Mouse (Mus musculus) hindbrain, embryonic 13.5 days (tissue): Measurements from ENCODE around the gene Kcnk5. TPM values are rescaled to one million over a fixed set of nuclear protein-coding genes. Genes with fewer than 3 reads are reported as not detected.

Source experiments
- ATAC-seq: fragments of 200-750 bp; cut with Nextera tagmentation; 2 replicates; pipeline ENCODE4 v1.8.0; 2017; ENCODE audit warnings: moderate TSS enrichment; ENCODE audit not compliant: low FRiP score
- H3K27ac ChIP-seq: fragments of 300-500 bp; sonication (generic); 2 replicates; pipeline ENCODE4 v1.5.1; 2015; ENCODE audit warnings: inconsistent platforms, mild to moderate bottlenecking, moderate library complexity
- H3K27me3 ChIP-seq: fragments of 300-500 bp; sonication (generic); 2 replicates; pipeline ENCODE4 v1.6.1; 2015; ENCODE audit warnings: mild to moderate bottlenecking, inconsistent platforms
- H3K36me3 ChIP-seq: fragments of 300-500 bp; sonication (generic); 2 replicates; pipeline ENCODE4 v1.6.1; 2015; ENCODE audit warnings: mild to moderate bottlenecking, inconsistent platforms
- H3K4me1 ChIP-seq: fragments of 300-500 bp; sonication (generic); replicated peaks from 2 replicates; pipeline ENCODE4 v1.6.1; 2015; ENCODE audit warnings: inconsistent platforms
- H3K4me2 ChIP-seq: fragments of 300-500 bp; sonication (generic); 2 replicates; pipeline ENCODE4 v1.6.1; 2015; ENCODE audit warnings: inconsistent platforms, mild to moderate bottlenecking, moderate library complexity
- H3K4me3 ChIP-seq: fragments of 300-500 bp; sonication (generic); 2 replicates; pipeline ENCODE4 v1.5.1; 2015; ENCODE audit warnings: mild to moderate bottlenecking, inconsistent platforms
- H3K9ac ChIP-seq: fragments of 300-500 bp; sonication (generic); 2 replicates; pipeline ENCODE4 v1.6.1; 2015; ENCODE audit warnings: mild to moderate bottlenecking, inconsistent platforms
- H3K9me3 ChIP-seq: fragments of 300-500 bp; sonication (generic); 2 replicates; pipeline ENCODE4 v1.6.1; 2016; ENCODE audit warnings: inconsistent platforms
- WGBS: fragments of 180-500 bp; shearing (Covaris S2); methylation state at CpG from one replicate; pipeline ENCODE4 v1.1.7; 2015; 5-methylcytosine and 5-hydroxymethylcytosine counted together
- polyA plus RNA-seq: library from polyadenylated mRNA; unstranded; fragments of >200 nt; fragmentation: Nextera tagmentation; extraction: Ambion mirVana; gene quantifications from 2 replicates; pipeline ENCODE4 v1.2.1, GENCODE M21; 2015

Kcnk5 gene
- polyA plus RNA-seq, 1 experiment from 2014 or later: 1.9 TPM

DNA sequence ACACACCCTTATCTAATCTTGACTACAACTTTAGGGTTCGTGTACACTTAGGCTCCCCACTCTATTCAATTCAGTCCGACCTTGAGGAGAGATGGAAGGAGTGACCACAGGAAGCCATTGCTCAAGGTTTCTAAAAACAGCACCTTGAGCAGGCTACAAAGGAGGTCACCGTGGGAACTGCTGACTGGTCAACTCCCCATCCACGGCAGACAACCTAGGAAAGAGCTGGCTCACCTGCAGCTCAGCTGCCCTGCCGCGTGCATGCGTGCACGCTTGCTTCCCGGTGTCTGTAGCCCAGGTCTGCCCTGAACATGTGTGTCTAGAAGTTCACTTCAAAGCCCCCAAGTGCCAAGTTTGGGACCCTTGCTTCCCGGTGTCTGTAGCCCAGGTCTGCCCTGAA is 24.0 kb downstream of the Kcnk5 start:
- Histone ChIP-seq H3K4me2 (no peak overlapping the region), H3K4me3 (no peak overlapping the region), H3K36me3 (no peaks in the 10 kb centered on the region), H3K9ac (no peak overlapping the region), H3K27me3 (no peaks in the 10 kb centered on the region), H3K9me3 (no peaks in the 10 kb centered on the region), H3K4me1 (peaks cover 7% of the 10 kb centered on the region), H3K27ac (no peak overlapping the region)
- 90% methylated on average over 10 of the region's 10 CpGs for WGBS
- no peak for ATAC-seq

- no peak for ATAC-seq
- Histone ChIP-seq H3K27me3 (no peaks in the 10 kb centered on the region), H3K4me1 (peaks cover 15% of the 10 kb centered on the region), H3K9me3 (no peaks in the 10 kb centered on the region), H3K4me2 (no peak overlapping the region), H3K9ac (no peak overlapping the region), H3K4me3 (no peak overlapping the region), H3K27ac (no peak overlapping the region), H3K36me3 (no peaks in the 10 kb centered on the region)
- 51% methylated on average over 10 of the region's 10 CpGs for WGBS
Observed at GRCm38 (mm10) chr14:20155718-20156117, 25.9 kb downstream of the Kcnk5 start.

- no peak for ATAC-seq
- 90% methylated on average over 4 of the region's 4 CpGs for whole genome bisulfite sequencing
- peaks cover 13% of the 10 kb centered on the region for H3K4me1 ChIP-seq
- H3K27me3 ChIP-seq: no peaks in the 10 kb centered on the region
- no peak overlapping the region for H3K4me2 ChIP-seq
- H3K27ac ChIP-seq: no peak overlapping the region
- H3K36me3 ChIP-seq: no peaks in the 10 kb centered on the region
- no peak overlapping the region for H3K4me3 ChIP-seq
- H3K9me3 ChIP-seq: no peaks in the 10 kb centered on the region
- no peak overlapping the region for H3K9ac ChIP-seq
Observed at GRCm38 (mm10) chr14:20154937-20155336, 26.7 kb downstream of the Kcnk5 start.

DNA sequence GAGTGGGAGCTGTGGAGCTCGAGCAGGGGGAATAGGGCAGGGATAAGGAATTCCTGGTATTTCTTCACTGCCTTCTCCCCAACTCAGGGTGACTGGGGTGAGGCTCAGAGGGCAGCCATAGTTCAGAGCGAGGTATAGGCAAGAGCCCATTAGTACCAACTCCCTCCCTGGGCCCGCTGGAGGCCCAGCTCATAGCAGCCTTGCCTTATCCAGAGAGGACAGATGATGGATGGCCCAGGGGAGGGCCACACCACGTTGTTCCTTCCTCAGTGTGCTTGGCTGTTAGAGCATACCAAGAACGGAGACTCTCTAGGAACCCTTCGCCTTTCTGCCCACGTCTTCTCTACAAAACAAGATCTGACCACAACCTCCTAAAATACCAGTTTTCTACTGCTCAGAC is 27.4 kb downstream of the Kcnk5 start:
- H3K4me3 ChIP-seq: no peak overlapping the region
- ATAC-seq: no peak
- H3K36me3 ChIP-seq: no peaks in the 10 kb centered on the region
- no peak overlapping the region for H3K27ac ChIP-seq
- H3K9me3 ChIP-seq: no peaks in the 10 kb centered on the region
- no peaks in the 10 kb centered on the region for H3K27me3 ChIP-seq
- peaks cover 7% of the 10 kb centered on the region; the same call in 1 of the 2 replicates for H3K4me1 ChIP-seq
- no peak overlapping the region for H3K9ac ChIP-seq
- H3K4me2 ChIP-seq: no peak overlapping the region
- 60% methylated on average over 7 of the region's 7 CpGs for WGBS

- Histone ChIP-seq H3K4me3 (no peak overlapping the region), H3K9ac (no peak overlapping the region), H3K9me3 (no peaks in the 10 kb centered on the region), H3K36me3 (no peaks in the 10 kb centered on the region), H3K27ac (no peak overlapping the region), H3K4me1 (peaks cover 9% of the 10 kb centered on the region; the same call in 1 of the 2 replicates), H3K4me2 (no peak overlapping the region), H3K27me3 (no peaks in the 10 kb centered on the region)
- no peak for ATAC-seq
- 86% methylated on average over 22 of the region's 22 CpGs for WGBS
Observed at GRCm38 (mm10) chr14:20149127-20150080, 32.2 kb downstream of the Kcnk5 start.

DNA sequence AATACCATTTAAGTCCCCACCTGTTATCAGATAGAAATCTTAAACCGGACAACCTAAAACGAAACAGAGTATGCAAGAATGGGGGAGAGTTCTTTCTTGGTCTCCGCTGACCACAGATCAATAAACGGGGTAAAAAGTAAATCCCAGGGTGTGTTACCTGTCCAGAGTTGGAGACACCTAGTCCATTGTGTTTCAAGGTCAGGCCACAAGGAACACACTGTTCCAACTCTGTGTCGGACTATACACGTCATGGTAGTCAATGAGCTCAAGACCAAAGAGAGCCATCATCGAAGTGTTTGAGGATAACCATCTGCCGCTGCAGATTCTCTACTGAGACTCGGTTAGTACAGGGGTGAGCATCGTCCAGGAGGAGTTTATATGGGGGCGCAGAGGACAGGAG is 33.1 kb downstream of the Kcnk5 start:
- no peak overlapping the region for H3K27ac ChIP-seq
- no peaks in the 10 kb centered on the region for H3K9me3 ChIP-seq
- H3K9ac ChIP-seq: no peak overlapping the region
- WGBS: 97% methylated on average over 11 of the region's 11 CpGs
- H3K4me2 ChIP-seq: no peak overlapping the region
- peaks cover 14% of the 10 kb centered on the region for H3K4me1 ChIP-seq
- ATAC-seq: no peak
- H3K36me3 ChIP-seq: no peaks in the 10 kb centered on the region
- no peaks in the 10 kb centered on the region for H3K27me3 ChIP-seq
- no peak overlapping the region for H3K4me3 ChIP-seq

DNA sequence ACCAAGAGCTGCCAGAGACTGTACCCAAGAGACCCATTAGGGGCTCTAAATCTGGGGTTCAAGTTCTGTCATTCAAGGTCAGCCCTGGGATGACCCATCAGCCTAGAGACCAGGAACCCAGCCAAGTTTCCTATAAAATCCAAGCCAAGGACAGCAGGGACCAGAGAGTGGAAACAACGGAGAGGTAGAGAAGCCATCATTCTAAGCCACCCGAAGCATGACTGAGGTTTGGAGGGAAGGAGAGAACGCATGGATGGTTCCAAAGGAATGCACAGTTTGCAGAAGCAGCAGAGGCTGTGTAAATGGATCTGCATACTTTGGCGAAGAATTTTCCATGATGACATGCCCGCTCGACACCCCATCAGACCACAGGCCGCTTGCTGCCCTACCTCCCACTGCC is 33.8 kb downstream of the Kcnk5 start:
- no peak overlapping the region for H3K4me2 ChIP-seq
- H3K36me3 ChIP-seq: no peaks in the 10 kb centered on the region
- no peaks in the 10 kb centered on the region for H3K27me3 ChIP-seq
- H3K4me1 ChIP-seq: peaks cover 14% of the 10 kb centered on the region
- H3K27ac ChIP-seq: no peak overlapping the region
- no peak for ATAC-seq
- 91% methylated on average over 7 of the region's 7 CpGs for WGBS
- H3K4me3 ChIP-seq: no peak overlapping the region
- no peaks in the 10 kb centered on the region for H3K9me3 ChIP-seq
- no peak overlapping the region for H3K9ac ChIP-seq

- Histone ChIP-seq H3K27ac (0 out of 2 replicates have a peak overlapping the region, but pooled peaks have one; percentile 44), H3K36me3 (peaks cover 6% of the 10 kb centered on the region), H3K9ac (no peak overlapping the region), H3K4me2 (no peak overlapping the region), H3K4me1 (peaks cover 6% of the 10 kb centered on the region), H3K9me3 (no peaks in the 10 kb centered on the region), H3K27me3 (no peaks in the 10 kb centered on the region), H3K4me3 (no peak overlapping the region)
- 62% methylated on average over 4 of the region's 4 CpGs for WGBS
- ATAC-seq: 0 out of 2 replicates have a peak, but pooled peaks have one; percentile 46
Observed at GRCm38 (mm10) chr14:20144093-20144492, 37.5 kb downstream of the Kcnk5 start.

- no peak within 1 kb of the TSS for H3K4me2 ChIP-seq
- H3K27ac ChIP-seq: no peak within 1 kb of the TSS
- no peaks in the 10 kb centered on the region for H3K27me3 ChIP-seq
- H3K4me3 ChIP-seq: no peak within 1 kb of the TSS
- no peaks in the 10 kb centered on the region for H3K4me1 ChIP-seq
- WGBS: 88% methylated on average over 16 of the region's 16 CpGs
- H3K36me3 ChIP-seq: peaks cover 6% of the 10 kb centered on the region
- no peaks in the 10 kb centered on the region for H3K9me3 ChIP-seq
- H3K9ac ChIP-seq: no peak within 1 kb of the TSS
- no peak for ATAC-seq
Observed at GRCm38 (mm10) chr14:20138484-20139355, 42.9 kb downstream of the Kcnk5 start, which contains the start of gene Saysd1. Saysd1 (minus strand) TSS chr14:20138534.

- Histone ChIP-seq H3K4me2 (no peak overlapping the region), H3K9me3 (no peaks in the 10 kb centered on the region), H3K27me3 (no peaks in the 10 kb centered on the region), H3K27ac (no peak overlapping the region), H3K36me3 (no peaks in the 10 kb centered on the region), H3K9ac (no peak overlapping the region), H3K4me1 (no peaks in the 10 kb centered on the region), H3K4me3 (no peak overlapping the region)
- ATAC-seq: no peak
- 90% methylated on average over 10 of the region's 10 CpGs for WGBS
Observed at GRCm38 (mm10) chr14:20134965-20135671, 46.5 kb downstream of the Kcnk5 start.

- Histone ChIP-seq H3K4me3 (no peak overlapping the region), H3K27me3 (no peaks in the 10 kb centered on the region), H3K36me3 (no peaks in the 10 kb centered on the region), H3K9ac (no peak overlapping the region), H3K4me1 (no peaks in the 10 kb centered on the region), H3K27ac (no peak overlapping the region), H3K9me3 (no peaks in the 10 kb centered on the region), H3K4me2 (no peak overlapping the region)
- WGBS: 89% methylated on average over 6 of the region's 6 CpGs
- ATAC-seq: no peak
Observed at GRCm38 (mm10) chr14:20128162-20128561, 53.4 kb downstream of the Kcnk5 start.
